Mouse (Mus musculus): ENCODE measurements around the gene Ror1.

- no peak for TF ChIP-seq POLR2A (IDR thresholded peaks at IDR 0.05; ENCODE audit: borderline replicate concordance, extremely low read depth, low read depth, low read length)
- no peak for TF ChIP-seq CTCF (IDR thresholded peaks at IDR 0.05; ENCODE audit: insufficient read depth, low read length)
Observed at GRCm38 (mm10) chr4:100233770-100234169, 138.2 kb downstream of the Ror1 start.

All from lung, adult 2 months (tissue).